Mouse (Mus musculus) spleen, postnatal 14 days (tissue): Measurements from ENCODE around the gene Dnah7a.
"Not testable (repeated sequence)": the region's sequence is repeated elsewhere in the genome, so short reads cannot be mapped to it uniquely, and the experiment has no call there.

ENCODE experiments used
- DNase-seq, 2 experiments: peaks; one replicate each; pipeline ENCODE4 v3.0.0; 2021 to 2022; ENCODE audit warnings: low spot score in 2 of 2

The Dnah7a gene

DNA sequence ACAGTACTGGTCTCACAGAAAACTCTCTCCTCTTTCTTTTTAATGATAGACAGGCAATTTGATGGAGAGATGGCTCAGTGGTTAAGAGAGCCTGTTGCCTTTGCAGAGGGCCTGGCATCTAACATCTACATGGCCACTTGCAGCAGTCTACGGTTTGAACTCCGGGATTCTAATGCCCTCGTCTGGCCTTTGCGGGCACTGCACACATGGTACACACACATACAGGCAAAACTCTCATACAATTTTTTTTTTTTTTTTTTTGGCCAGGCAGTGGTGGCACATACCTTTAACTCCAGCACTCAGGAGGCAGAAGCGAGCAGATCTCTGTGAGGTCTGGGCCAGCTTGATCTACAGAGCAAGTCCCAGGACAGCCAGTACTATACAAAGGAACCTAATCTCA lies 2.4 kb downstream of the Dnah7a start:
- no peak for DNase-seq

DNA sequence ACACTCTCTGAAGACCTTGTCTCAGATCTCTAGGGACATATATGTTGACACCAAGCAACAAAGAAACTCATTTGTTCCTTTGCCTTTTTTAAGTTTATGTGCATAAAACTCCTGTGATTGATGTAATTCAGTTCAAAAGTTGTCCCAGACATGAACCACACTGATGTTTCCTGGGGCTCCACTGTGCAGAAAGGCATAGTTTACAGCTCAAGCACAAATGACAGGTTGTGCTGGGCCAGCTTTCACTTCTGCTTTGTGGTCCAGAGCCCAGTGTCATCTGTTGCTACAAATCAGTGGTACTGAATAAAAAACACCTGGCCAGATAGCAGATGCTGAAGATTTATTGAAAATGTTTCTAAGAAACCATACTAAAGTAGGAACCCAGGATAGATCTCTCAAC lies 42.3 kb downstream of the Dnah7a start:
- DNase-seq: peak in 1 of 2 experiments; percentile 8

DNA sequence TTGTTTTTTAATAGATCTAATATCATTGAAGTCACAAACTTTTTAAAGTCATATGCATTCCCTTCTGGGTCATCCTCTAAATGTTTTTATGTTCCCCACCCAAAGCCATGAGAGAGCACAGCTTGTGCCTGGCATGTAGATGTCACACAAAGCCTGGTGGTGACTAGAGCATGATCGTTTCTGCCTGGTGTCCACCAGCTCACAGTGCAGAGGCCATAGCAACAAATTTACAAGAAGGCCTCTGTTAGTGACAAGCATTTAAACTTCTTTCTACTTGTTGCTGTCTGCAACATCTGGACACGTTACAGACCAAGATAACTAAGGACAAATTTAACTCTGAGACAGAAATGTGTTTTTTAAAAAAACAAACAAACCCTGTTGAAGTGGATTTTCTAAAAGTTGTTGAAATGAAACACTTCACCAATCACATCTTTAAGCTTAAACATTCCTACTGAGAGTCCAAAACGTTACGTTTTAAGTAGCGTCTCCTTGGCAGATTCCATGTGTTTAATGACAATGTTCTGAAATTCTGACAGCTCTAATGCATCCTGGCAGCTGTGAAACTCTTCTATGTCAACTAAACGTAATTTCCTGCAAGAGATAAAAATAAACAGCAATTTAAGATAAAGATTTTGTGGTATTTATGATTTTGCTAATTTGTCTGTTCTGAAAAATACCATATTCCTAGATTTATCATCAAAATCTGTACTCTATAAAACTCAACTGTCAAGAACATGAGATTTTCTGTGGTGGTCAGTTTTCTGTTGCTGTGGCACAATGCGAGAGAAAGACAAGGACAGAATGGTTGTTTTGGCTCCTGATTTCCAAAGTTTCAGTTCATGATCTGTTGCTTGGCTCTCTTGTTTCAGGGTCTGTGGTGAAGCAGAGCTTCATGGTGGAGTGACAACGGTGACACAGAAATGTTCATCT lies 66.5 kb downstream of the Dnah7a start:
- DNase-seq: no peak

DNA sequence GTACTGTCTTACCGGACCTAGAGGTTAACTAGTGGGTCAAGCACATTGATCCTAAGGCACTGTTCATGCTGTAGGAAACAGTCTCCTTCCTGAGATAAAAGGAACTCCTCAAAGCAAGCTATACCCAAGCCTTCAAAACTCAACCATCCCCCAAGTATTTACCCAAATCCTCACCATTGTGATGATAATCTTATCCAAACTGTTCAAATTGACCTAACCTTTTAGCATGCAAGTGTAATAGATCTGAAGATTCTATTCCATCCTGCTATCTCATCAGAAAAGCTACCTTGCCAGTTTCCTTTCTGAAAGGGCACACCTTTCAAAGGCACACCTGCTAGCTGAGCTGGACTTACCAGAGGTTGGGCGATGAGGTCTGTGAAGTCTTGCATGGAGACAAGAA lies 70.9 kb downstream of the Dnah7a start:
- not testable (repeated sequence) for DNase-seq

DNA sequence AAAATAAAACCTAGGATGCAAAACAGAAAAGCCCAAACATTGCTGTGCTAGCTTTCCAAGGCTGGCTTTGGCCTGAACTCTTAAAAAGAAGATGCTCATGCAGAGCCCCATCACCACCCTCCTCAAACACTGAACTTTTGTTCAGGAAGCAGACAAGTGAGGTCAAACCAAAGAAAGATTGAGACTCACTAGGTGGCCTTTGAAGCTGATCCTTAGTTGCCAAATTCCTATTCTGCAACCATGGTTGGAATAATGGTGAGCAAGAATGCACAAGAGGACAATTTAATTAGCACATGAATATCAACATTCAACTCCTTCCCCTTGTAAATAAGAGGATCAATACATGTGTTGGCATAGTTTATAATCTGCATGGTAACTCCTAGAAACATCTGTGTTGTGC lies 74.5 kb downstream of the Dnah7a start:
- DNase-seq: not testable (repeated sequence)

DNA sequence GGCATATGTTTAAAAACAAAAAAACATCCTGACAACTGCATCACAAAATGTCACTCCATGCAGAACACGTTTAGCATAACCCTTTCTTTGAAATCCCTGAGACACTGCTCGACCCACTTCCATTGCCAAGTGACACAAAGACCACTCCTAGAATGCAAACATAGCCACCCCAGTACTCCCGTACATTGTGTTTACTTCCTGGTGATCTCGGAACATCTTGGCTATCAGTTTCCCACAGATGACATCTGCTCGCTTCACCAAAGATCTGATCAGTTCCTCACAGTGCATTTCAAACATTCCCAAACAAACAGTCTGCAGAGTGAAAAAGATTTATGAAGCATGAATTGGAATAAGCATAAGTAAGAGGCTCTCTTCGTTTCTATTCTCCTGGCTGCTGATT lies 76.6 kb downstream of the Dnah7a start:
- no peak for DNase-seq

DNA sequence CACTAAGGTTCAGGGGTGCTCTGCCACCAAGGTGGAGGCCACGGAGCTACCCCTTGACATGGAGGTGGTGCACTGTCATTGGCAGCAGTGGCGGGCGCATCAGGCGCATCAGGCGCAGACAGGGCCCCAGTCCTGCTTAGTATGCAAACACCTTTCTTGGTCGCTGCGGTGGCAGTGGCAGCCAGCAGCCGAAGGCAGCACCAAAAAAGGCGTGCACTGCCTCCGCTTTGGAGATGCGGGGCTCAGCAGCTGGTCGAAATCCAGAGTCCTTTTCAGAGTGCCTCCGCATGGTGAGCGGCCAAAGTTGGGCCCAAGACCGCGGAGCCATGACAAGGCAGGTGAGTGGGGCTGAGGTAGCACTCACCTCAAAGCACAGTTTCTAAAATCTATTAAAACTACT lies 93.1 kb downstream of the Dnah7a start:
- no peak for DNase-seq

DNA sequence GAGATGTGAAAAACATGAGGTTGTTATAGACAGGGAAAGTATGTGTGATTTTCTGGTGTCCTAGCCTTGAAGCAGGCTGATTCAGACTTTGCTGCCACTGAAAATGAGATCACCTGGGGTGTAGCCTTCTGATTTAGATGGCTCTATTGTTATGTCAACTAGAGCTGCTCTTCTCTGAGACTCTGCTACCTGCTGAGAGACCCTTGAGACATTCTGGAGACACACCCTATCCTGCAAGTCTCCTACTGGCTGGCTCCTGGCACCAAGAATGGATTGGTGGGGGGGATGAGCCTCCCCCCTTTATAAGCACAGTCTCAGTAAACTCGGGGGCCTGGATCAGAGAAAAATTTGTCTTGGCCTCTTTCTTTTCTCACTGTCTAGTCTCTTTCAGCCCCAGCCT lies 125.3 kb downstream of the Dnah7a start:
- not testable (repeated sequence) for DNase-seq

DNA sequence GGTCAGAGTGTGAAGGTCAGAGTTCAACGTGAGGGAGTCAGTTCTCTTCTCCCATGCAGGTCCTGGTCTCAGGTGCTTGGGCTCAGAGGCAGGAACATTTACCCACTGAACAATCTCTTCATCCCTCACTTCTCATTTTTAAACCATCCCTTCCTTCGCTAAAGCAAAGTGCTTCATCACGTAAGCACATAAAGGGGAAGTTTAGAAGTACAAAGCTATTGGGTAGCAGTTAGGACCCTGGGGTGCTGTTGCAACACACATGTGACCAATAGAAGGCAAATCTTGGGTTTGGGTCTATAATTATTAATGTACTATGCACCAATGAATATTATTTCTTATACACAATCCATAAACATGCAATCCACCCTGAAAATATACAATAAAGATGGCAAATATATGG lies 148.7 kb downstream of the Dnah7a start:
- DNase-seq: not testable (repeated sequence)

DNA sequence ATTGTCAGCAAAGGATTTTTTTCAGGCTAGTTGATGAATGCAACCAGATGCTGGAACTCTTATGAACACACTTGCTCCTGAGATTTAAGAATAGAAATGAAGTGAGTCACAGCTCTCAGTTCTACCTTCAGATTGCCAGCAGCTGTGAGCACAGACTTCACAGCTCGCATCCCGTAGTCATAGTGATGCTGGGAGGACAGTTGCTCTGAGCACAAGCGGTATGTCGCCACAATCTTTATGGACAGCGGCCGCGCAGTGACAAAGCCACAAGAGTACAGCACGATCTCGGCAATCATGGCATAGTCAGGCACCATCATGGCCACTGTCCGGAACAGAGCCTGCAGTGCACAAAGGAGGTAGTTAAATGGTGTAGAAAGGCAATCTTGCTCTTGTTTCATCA lies 159.6 kb downstream of the Dnah7a start:
- DNase-seq: not testable (repeated sequence)

DNA sequence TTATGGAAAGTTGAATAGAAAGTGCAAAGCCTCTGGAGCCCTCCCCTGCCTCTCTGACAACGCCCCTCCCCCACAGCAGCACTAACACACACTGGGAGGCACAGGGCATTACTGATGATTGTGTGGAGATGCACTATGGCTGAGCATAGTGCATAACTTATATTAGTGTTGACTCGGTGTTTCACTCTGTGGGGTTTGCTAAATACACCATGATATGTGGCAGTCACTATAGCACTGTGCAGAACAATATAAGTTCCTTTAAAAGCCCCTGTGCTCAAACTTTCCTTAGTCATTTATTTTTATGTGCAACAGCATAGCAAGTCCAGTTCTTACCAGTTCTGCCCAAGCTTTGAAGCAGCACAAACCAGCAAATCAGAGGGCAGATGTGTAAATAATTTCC lies 168.2 kb downstream of the Dnah7a start:
- not testable (repeated sequence) for DNase-seq

DNA sequence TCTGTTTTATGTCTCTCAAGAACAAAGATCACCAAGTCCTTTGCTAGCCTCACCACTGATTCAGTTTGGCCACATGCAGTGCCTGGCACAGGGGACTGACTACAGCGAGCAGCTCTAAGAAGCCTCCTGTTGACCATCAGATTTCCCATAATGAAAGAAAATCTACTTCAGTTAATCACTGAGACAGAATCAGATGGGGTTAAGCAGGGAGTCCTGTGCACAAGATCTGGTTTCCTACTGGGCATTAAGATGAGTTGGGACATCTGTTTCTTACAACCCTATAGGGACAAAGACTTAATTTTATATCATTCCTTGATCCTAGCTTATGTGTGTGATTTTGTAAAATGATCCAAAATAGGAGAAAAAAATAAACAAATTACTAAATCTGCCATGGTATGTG lies 171.8 kb downstream of the Dnah7a start:
- not testable (repeated sequence) for DNase-seq

DNA sequence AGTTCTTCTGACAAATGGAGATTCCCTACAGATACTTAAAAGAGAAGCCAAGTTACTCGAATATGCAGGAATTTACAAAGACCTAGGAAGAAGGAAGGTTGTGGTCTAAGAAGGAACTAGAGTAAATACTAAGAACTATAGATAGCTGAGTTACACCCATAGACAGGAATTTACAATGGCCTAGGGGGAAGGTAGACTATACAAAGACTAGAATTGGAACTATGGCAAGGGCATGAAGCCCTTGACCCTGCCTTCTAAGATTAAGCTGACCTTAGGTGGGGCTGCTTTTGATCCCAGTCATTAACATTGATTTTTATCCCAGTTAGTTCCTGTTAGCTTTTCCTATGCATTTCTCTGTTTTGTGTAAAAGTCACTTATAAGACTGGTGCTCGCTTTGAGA lies 180.6 kb downstream of the Dnah7a start:
- not testable (repeated sequence) for DNase-seq

DNA sequence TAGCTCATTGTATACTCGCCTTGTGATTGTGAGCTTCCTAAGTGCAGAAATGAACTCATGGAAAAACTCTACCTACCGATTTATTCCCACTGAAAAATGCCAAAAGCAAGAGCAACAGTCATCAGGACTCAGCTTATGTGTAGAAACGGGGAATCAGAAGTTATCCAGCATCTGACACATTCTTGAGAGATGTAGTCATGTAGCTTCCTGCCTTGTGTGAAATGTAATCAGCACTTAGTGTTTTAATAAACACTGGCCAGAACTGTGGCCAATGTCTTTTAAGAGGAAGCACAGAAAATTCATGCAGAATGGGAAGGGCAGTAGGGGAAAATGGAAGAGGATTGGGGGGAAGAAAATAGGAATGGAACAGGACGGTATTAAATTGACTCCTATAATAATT lies 232.9 kb downstream of the Dnah7a start:
- no peak for DNase-seq

DNA sequence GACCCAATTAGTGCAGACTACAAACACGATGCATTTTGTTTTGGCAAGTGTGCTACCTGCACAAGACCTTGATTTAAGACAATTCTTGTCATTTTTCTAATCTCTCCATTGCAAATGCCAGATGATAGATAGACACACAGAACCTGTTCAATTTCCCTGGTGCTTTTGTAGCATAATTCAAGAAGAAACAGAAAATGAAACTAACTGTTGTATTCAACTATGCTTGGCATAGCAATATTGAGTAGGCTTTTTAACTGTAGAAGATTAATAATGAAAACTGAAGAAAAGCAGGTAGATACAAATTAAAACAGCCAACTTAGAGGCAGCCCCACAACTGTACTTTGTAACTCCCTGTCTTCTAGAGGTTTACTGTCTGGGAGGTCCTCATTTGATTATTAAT lies 234.5 kb downstream of the Dnah7a start:
- not testable (repeated sequence) for DNase-seq

DNA sequence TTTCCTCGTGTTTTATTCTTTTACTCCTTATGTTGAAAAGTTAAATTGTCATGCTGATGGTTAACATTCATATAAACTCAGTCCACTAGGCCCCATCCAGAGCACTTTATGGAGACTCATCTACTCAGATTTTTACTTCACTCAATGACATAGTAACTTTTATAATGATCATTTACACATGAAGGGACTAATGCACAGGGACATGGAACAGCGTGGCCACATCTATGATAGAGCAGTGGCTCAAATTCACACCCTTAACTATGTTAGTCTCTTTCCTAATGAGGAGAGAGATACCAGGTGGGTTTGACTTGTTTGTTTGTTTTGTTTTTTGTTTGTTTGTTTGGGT lies 239.3 kb downstream of the Dnah7a start:
- DNase-seq: no peak

DNA sequence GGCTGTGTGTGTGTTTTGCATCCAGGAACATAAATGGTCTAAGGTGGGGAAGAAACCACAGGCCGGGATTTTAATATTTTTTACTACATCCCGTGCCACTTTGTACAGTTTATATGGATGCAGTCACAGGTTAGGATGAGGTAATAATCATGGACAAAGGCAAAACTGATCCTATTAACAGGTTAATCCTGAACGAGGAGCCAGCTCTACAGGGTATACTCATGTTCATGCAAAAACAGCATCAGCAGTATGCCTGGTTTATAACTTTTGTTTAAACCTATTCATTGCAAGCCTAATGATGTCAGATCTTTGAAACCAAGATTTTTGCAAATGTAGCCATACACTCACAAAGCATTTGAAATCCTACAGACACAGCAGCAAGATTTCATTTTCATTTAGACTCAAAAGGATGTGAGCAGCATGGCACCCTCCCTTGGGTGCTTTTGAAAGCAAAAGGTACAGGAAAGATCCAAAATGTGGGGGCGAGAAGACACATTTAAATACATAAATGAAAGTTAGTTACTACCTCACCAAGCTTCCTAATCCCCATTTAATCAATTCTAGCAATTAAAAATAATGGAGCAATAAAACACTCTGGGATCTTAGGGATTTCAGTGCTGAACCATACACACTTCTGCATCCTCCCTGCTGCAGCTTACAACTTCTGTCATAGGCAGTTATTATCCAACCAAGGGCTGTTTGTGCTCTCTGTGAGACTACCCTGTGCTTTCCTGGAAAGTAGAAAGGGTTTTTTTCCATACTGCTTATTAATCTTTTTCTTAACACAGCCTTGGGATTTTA lies 239.9 kb downstream of the Dnah7a start:
- not testable (repeated sequence) for DNase-seq

DNA sequence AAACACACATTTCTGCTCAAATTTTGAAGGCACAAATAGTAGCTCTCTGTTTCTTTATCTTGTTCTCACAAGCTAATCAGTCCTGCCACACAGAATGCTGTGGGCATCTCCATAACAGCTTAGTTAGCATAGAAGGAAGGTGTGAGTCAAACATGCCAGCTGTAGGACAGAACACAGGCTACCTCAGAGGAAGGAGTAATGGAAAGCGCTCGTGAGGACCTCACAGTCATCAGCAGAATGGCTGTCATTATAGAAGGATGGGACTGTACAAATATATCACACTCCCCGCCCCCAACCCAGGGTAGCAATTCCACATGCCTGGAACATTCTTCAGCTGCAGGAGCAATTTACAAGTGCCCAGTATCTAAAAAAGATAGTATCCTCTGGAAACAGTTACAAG lies 267.4 kb downstream of the Dnah7a start:
- not testable (repeated sequence) for DNase-seq

DNA sequence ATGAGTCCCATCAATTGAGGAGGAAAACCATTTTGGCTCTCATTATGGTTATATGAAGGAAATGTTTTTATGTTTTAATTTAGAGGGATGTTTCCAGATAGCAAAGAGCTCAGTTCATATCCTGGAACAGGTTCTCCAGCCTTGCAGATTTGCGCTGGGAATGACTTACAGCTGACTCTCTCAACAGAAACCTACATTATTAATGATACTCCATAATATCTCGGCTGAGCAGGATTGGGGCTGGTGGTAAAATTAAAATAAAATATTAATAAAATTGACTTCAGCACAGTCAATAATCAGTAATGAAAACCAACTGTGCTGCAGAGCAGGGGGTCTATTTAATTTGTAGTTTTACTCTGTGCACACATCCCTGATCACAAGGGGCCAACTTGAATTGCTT lies 274.2 kb downstream of the Dnah7a start:
- DNase-seq: not testable (repeated sequence)

DNA sequence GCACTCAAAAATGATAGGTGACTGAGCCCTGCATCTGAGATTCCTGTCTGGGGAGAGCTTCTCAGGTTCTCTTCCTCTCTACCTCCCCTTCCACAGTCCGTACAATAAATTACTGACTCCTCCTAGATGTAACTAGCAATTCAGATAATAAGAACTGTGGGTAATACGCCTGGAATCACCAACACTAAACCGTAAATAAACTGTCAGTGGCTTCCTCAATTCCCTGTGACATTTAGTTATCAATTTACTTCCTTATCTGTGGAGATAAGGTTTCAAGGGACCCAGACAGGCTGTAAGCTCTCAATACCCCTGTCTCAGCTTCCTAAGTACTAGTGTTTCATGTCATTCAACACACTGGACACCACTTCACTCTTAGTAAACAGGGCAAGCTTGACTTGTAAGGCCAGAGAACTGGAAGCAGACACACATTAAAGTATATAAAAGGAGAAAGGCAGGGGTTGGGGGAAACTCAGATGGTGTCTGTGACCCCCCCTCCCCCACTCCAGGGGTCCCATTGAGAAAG lies 300.7 kb downstream of the Dnah7a start:
- no peak for DNase-seq

DNA sequence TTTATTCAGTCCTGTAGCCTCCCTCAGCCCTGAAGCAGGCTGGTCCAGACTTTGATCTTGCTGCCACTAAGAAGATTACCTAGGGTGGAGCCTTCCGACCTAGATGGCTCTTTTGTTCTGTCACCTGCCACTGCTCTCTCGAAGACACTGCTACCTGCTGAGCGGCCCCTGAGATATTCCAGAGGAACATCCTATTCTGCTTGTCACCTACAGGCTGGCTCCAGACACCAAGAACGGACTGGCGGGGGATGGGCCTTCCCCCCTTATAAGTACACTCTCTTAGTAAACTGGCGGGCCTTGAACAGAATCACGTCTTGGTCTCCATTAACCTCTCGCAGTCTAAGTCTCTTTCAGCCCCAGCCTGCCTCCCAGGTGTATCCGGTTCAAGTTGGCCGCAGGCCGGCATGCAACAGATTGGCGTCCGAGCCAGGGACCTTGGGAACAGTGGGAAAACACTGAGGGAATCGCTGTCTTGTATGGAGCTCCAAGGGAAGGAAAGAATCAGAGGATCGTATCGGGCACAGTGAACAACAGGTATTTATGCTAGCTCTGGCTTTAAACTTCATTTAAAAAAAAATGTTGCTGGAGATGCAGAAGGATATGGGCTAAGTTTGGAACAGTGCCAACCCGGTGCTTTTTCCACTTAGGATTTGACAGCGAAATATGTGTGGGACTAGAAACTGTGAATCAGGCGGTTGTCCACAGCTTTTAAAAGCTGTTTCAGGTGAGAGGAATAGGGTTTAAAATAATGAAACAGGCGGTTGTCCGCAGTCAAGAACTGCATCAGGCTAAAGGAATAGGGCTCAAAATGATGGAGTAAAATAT lies 312.4 kb downstream of the Dnah7a start:
- not testable (repeated sequence) for DNase-seq

DNA sequence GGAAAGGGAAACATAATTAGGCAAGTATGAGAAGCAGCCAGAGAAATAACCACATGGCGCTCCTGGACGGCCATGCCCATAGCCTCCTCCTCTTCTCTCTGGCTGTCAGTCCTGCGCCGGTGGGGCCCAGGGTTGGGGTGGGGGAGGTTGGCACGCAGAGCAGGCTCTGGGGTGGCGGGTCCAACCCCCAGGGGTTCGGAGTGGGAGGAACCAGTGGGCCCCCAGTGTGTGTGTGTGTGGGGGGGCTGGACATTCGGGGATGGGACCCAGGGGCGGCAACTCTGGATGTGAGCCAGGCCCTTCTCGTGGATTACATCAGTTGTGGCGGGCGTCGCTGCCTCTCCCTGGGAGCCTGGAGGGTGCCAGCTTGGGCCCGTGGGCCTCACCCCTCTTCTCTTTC lies 317.8 kb downstream of the Dnah7a start:
- no peak for DNase-seq
